Mouse (Mus musculus) limb, embryonic 13.5 days (tissue): ENCODE data around the gene Plcd4. TPM values are rescaled to one million over a fixed set of nuclear protein-coding genes. Genes with fewer than 3 reads are reported as not detected.

Experiments used
- ATAC-seq: fragments of 200-750 bp; cut with Nextera tagmentation; 2 replicates; pipeline ENCODE4 v1.8.0; 2017; ENCODE audit warnings: low read depth, moderate number of reproducible peaks, moderate TSS enrichment; ENCODE audit not compliant: low FRiP score
- H3K27ac ChIP-seq: fragments of 300-500 bp; sonication (generic); 2 replicates; pipeline ENCODE4 v1.5.1; 2015; ENCODE audit warnings: inconsistent platforms, mild to moderate bottlenecking, moderate library complexity
- H3K27me3 ChIP-seq: fragments of 300-500 bp; sonication (generic); 2 replicates; pipeline ENCODE4 v1.6.1; 2015; ENCODE audit warnings: mild to moderate bottlenecking, inconsistent platforms
- H3K36me3 ChIP-seq: fragments of 300-500 bp; sonication (generic); 2 replicates; pipeline ENCODE4 v1.6.1; 2015; ENCODE audit warnings: inconsistent platforms, mild to moderate bottlenecking, moderate library complexity
- H3K4me1 ChIP-seq: fragments of 300-500 bp; sonication (generic); 2 replicates; pipeline ENCODE4 v1.6.1; 2015; ENCODE audit warnings: inconsistent platforms
- H3K4me2 ChIP-seq: fragments of 300-500 bp; sonication (generic); replicated peaks from 2 replicates; pipeline ENCODE4 v1.6.1; 2015; ENCODE audit warnings: inconsistent platforms, mild to moderate bottlenecking, moderate library complexity
- H3K4me3 ChIP-seq: fragments of 300-500 bp; sonication (generic); 2 replicates; pipeline ENCODE4 v1.5.1; 2015; ENCODE audit warnings: moderate library complexity, mild to moderate bottlenecking, inconsistent platforms
- H3K9ac ChIP-seq: fragments of 300-500 bp; sonication (generic); 2 replicates; pipeline ENCODE4 v1.6.1; 2015; ENCODE audit warnings: mild to moderate bottlenecking, inconsistent platforms
- H3K9me3 ChIP-seq: fragments of 300-500 bp; sonication (generic); 2 replicates; pipeline ENCODE4 v1.6.1; 2016; ENCODE audit warnings: inconsistent platforms
- WGBS: fragments of 180-500 bp; shearing (Covaris S2); methylation state at CpG from one replicate; pipeline ENCODE4 v1.1.7; 2015; 5-methylcytosine and 5-hydroxymethylcytosine counted together
- polyA plus RNA-seq: library from polyadenylated mRNA; unstranded; fragments of >200 nt; fragmentation: Nextera tagmentation; extraction: Ambion mirVana; gene quantifications from 2 replicates; pipeline ENCODE4 v1.2.1, GENCODE M21; 2015

Gene Plcd4
- polyA plus RNA-seq, 1 experiment from 2014 or later, result 1.5 TPM

DNA sequence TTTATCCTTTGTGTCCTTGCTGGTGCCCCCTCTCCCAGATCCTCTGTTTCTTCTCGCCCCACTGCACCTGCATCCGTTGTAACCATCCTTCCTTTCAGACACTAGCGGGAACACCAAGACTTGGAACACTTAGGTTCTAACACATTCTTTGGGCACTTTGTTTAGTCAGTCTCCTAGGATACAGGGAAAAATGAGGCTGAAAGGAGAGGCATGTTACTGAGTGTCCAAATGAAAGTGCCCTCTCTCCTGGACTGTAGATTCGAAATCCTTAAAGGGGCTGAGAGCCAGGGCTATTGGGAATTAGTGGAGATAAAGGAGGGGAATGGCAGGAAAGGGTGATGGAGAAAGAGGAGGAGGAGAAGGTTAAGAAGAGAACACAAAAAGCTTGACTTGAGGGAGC is 1.5 kb downstream of the Plcd4 start, which contains the start of gene Usp37:
Gene Usp37 (minus strand): TSS at position 101 of the 400 bp plus-strand sequence.
- Histone ChIP-seq H3K36me3 (no peaks in the 10 kb centered on the region), H3K9ac (no peak within 1 kb of the TSS), H3K4me2 (peak within 1 kb of the TSS; percentile 41; the same call in 1 of the 2 replicates), H3K4me1 (peaks cover 11% of the 10 kb centered on the region; the same call in 1 of the 2 replicates), H3K4me3 (no peak within 1 kb of the TSS), H3K27ac (no peak within 1 kb of the TSS), H3K27me3 (peaks cover 6% of the 10 kb centered on the region; the same call in 1 of the 2 replicates), H3K9me3 (no peaks in the 10 kb centered on the region)
- no peak for ATAC-seq
- 83% methylated on average over 4 of the region's 4 CpGs for WGBS

DNA sequence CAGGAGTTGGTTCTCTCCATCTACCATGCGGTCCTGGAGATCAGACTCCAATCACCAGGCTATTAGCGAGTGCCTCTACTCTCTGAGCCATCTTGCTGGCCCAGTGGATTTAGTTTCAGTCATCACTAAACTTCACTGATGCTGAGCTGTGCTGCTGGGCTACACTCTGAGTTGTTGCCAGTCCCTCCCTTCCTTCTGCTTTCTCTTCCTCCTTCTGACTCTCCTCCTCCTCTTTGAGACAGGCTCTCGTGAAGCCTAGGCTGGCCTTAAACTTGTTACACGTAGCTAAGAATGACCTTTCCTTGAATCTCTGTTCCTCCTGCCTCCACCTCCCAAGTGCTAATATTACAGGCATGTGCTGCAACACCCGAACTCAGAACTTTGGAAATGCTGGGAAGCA is 16.4 kb downstream of the Plcd4 start:
- Histone ChIP-seq H3K4me2 (no peak overlapping the region), H3K27me3 (no peaks in the 10 kb centered on the region), H3K4me1 (no peaks in the 10 kb centered on the region), H3K36me3 (peaks cover 8% of the 10 kb centered on the region), H3K27ac (no peak overlapping the region), H3K9me3 (no peaks in the 10 kb centered on the region), H3K4me3 (no peak overlapping the region), H3K9ac (no peak overlapping the region)
- 82% methylated on average over 5 of the region's 5 CpGs for WGBS
- no peak for ATAC-seq

DNA sequence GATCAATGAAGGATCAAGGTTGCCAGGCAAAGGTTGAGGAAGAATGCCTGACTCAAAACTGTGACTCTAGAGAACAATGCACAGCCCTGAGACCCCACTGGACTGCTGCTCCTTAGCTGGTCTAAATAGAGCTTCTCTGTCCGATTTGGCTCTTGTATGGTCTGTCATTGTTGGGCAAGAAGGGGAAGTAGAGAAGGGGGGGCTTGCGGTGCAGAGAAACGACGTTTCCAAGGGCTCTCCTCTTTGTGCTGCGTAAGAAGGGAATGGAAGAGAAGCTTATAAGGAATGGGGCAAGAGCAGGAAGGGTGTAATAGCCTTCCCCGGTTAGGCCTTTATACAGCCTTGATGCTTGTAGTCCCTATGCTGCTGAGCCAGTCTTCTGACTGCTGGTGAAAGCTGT is 23.1 kb downstream of the Plcd4 start:
- H3K27me3 ChIP-seq, result no peaks in the 10 kb centered on the region
- H3K36me3 ChIP-seq, result peaks cover 71% of the 10 kb centered on the region
- ATAC-seq, result no peak
- no peak overlapping the region for H3K9ac ChIP-seq
- H3K27ac ChIP-seq, result no peak overlapping the region
- H3K9me3 ChIP-seq, result no peaks in the 10 kb centered on the region
- WGBS, result 94% methylated on average over 6 of the region's 6 CpGs
- no peak overlapping the region for H3K4me2 ChIP-seq
- no peaks in the 10 kb centered on the region for H3K4me1 ChIP-seq
- H3K4me3 ChIP-seq, result no peak overlapping the region

DNA sequence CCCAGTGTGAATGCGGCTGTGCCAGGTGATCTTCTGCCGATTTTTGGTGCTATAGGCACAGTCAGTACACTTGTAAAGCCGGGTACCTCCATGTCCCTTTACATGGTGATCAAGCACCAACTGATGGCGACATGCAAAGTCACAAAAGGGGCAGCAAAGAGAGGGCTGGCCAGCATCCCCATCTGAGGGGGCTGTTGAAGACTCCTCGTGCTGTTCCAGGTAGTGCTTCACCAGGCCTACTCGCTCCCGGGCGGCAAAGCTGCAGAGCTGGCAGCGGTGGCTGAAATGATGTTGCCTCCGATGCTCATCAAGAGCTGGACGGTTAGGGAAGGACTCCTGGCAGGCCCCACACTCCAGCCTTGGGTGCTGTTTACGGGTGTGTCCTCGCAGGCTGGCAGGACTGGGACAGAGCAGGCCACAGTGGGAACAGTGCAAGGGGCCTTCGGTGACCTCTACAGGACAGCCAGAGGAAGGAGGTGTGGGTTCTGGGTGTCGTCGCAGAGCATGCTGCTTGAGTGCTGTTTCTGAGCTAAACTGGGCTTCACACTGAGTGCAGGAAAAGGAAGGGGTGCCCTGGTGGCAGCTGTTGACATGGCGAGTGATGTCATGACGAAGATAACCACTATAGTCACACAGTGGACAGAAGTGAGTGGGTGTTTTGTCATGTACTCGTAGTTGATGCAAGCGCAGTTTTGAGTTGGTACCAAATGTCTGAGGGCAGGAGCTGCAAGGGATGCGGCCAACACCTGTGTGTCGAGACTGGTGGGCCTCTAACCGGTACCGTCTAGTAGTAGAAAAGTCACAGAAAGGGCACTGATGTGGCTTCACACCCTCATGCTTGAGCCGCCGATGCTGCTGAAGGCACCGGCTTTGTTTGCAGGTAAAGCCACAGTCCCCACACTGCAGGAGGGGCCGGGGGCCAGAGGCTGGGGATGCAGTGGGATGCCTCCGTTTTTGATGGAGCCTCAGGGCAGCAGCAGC is 27.3 kb downstream of the Plcd4 start:
- Histone ChIP-seq H3K9me3 (no peaks in the 10 kb centered on the region), H3K4me2 (no peak overlapping the region), H3K4me1 (no peaks in the 10 kb centered on the region), H3K9ac (no peak overlapping the region), H3K27ac (no peak overlapping the region), H3K27me3 (no peaks in the 10 kb centered on the region), H3K36me3 (peaks cover 95% of the 10 kb centered on the region), H3K4me3 (no peak overlapping the region)
- WGBS, result 93% methylated on average over 29 of the region's 29 CpGs
- no peak for ATAC-seq

DNA sequence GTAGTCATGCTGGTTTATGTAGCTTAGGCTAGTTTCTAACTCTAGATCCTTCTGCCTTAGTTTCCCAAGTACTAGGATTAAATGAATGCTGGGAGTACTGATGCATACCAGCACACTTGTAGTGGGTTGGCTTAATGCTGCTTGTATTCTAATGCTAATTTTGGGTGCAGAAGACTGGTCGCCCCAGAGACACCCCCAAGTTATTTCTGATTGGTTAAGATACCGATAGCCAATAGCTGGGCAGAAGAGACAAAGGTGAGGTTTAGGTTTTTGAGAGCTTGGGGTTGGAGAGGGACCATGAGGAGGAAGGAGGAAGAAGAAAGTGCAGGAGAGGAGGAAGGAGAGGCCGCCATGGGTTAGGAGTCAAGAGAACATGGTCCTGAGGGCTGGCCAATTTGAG is 39.9 kb downstream of the Plcd4 start:
- no peak for ATAC-seq
- no peaks in the 10 kb centered on the region for H3K27me3 ChIP-seq
- WGBS, result 80% methylated on average over 3 of the region's 3 CpGs
- H3K9ac ChIP-seq, result no peak overlapping the region
- H3K4me3 ChIP-seq, result no peak overlapping the region
- H3K27ac ChIP-seq, result no peak overlapping the region
- H3K36me3 ChIP-seq, result peaks cover 55% of the 10 kb centered on the region
- no peaks in the 10 kb centered on the region for H3K9me3 ChIP-seq
- peaks cover 21% of the 10 kb centered on the region for H3K4me1 ChIP-seq
- H3K4me2 ChIP-seq, result no peak overlapping the region

DNA sequence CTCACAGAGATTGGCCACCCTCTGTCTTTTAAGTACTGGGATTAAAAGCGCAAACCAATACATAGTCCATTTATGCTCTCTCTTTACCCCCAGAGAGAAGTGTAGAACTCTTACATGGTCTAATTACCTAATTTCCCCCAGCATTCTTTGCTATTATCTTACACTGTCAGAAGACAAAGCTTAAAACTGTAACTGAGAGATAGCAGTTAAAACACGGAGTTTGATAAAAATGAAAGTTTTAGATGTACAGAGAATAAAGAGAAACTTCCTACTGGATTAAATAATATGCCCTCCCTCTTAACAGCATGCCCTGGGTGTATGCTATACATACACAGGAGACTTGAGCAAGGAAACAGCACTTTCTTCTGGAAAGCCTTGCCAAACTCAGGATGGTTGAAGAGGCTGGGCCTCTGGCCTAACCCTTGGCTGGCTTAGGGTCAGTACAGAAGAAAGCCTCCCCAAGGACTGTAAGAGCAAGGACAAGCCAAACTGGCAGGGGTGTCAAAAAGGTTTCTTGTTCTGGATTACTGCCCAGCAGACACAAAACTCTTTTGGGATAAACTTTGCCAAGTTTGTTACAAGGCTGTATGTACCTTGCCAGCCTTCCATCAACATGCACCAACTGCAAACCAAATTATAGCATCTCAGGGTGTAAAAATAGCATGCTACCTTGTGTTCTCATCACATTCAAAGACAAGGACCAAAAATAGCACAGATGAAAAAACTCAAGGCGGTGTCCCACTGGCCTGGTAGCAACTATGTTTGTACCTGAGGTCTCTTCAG is 42.1 kb downstream of the Plcd4 start:
- Histone ChIP-seq H3K27me3 (no peaks in the 10 kb centered on the region), H3K4me3 (no peak overlapping the region), H3K9ac (no peak overlapping the region; the same call in 1 of the 2 replicates), H3K4me1 (peaks cover 28% of the 10 kb centered on the region), H3K27ac (no peak overlapping the region), H3K4me2 (no peak overlapping the region), H3K9me3 (no peaks in the 10 kb centered on the region), H3K36me3 (peaks cover 37% of the 10 kb centered on the region)
- ATAC-seq, result no peak
- 96% methylated on average over 3 of the region's 3 CpGs for WGBS

DNA sequence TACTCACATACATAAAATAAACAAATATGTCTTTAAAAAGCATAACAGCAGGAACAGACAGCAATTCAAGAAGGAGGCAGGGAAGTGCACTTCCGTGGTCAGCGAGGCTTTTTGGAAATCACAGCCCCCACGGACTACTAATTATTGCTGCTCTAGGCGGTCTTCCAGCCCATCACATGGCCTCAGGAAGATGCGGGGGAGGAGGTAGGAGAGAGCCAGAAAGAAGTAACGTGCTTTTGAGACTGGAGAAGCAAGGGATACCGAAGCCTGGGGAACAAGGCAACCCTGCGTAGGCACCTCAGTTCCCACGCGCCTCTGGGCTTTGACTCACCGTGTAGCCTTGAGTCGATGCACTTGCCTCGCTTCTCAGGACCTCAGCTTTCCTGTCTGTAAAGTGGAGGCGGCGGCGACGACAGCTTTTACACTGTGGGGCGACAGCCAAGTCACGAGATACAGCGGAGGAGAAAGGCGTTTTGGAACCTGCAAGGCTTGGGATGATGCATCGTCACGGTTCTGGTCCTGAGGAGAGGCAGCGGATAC is 44.6 kb downstream of the Plcd4 start:
- no peak for ATAC-seq
- no peaks in the 10 kb centered on the region for H3K9me3 ChIP-seq
- H3K4me3 ChIP-seq, result peak overlapping the region; percentile 88
- peaks cover 28% of the 10 kb centered on the region for H3K4me1 ChIP-seq
- H3K27ac ChIP-seq, result peak overlapping the region; percentile 78
- peak overlapping the region; percentile 80 for H3K9ac ChIP-seq
- WGBS, result under 1% methylated on average over 24 of the region's 24 CpGs
- H3K36me3 ChIP-seq, result peaks cover 46% of the 10 kb centered on the region
- no peaks in the 10 kb centered on the region for H3K27me3 ChIP-seq
- H3K4me2 ChIP-seq, result peak overlapping the region; percentile 93

DNA sequence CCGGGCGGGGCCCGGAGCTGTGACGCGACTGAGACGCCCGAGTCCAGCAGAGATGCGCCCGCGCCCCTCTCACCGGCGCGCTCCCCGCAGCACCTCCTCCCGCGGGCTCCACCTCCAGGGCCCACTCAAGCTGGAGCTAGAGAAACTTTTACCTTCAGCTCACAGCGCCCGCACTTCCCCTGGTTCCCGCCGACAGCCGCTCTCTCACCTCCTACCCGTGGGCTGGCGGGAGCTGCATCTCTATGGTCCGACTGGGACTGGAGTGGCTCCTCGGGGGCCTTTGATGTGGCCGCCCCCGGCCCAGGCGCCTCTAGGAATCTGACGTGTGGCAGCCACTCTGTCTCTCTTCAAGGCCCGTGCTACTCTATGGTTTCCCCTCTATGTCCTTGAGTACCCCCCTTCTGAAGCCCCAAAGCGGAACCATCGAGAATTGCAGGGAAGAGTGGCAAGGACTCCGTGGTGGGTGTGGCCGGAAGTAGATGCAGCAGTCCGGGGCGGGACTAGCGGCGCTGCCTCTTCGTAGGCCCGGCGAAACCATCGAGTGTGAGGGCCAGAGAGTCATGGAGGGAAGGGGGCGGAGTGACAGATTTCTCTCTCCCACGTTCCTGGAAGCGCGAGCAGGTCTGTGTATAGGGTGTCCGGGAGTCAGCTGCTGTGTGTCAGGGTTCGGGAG is 45.2 kb downstream of the Plcd4 start, which contains the start of the genes Zfp142 and Bcs1l:
Gene Zfp142 (minus strand): TSS at position 474 of the 673 bp plus-strand sequence.
Gene Bcs1l (plus strand): TSS at position 517 of the 673 bp plus-strand sequence.
- peak within 1 kb of the TSS; percentile 80 for H3K9ac ChIP-seq
- H3K36me3 ChIP-seq, result peaks cover 42% of the 10 kb centered on the region
- no peaks in the 10 kb centered on the region for H3K9me3 ChIP-seq
- peaks cover 28% of the 10 kb centered on the region for H3K4me1 ChIP-seq
- H3K27me3 ChIP-seq, result no peaks in the 10 kb centered on the region
- peak within 1 kb of the TSS; percentile 88 for H3K4me3 ChIP-seq
- H3K27ac ChIP-seq, result peak within 1 kb of the TSS; percentile 78
- ATAC-seq, result peak; percentile 99
- WGBS, result under 1% methylated on average over 48 of the region's 48 CpGs
- peak within 1 kb of the TSS; percentile 93 for H3K4me2 ChIP-seq

DNA sequence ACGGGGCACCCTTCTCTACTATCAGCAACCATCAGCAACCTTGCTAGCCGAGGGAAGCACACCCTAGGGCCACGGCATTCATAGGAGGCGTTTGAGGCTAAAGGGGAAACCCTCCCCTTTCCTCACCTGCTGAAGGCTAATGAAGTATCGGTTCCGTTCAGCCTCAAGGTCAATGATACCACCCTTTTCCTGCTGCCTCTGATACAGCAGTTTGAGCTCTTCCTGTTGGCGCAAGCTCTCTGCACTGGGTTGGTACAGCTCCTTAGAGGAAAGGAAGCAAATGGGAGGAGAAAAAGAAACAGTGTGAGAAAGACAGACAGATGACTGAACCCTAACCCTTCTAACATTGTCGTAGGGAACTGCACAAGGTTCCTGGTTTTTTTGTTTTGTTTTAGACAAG is 51.7 kb downstream of the Plcd4 start:
- H3K4me2 ChIP-seq, result no peak overlapping the region
- no peaks in the 10 kb centered on the region for H3K4me1 ChIP-seq
- H3K36me3 ChIP-seq, result peaks cover 88% of the 10 kb centered on the region
- no peak overlapping the region for H3K9ac ChIP-seq
- no peak overlapping the region for H3K4me3 ChIP-seq
- ATAC-seq, result no peak
- H3K27ac ChIP-seq, result no peak overlapping the region
- no peaks in the 10 kb centered on the region for H3K9me3 ChIP-seq
- 90% methylated on average over 8 of the region's 8 CpGs for WGBS
- no peaks in the 10 kb centered on the region for H3K27me3 ChIP-seq

DNA sequence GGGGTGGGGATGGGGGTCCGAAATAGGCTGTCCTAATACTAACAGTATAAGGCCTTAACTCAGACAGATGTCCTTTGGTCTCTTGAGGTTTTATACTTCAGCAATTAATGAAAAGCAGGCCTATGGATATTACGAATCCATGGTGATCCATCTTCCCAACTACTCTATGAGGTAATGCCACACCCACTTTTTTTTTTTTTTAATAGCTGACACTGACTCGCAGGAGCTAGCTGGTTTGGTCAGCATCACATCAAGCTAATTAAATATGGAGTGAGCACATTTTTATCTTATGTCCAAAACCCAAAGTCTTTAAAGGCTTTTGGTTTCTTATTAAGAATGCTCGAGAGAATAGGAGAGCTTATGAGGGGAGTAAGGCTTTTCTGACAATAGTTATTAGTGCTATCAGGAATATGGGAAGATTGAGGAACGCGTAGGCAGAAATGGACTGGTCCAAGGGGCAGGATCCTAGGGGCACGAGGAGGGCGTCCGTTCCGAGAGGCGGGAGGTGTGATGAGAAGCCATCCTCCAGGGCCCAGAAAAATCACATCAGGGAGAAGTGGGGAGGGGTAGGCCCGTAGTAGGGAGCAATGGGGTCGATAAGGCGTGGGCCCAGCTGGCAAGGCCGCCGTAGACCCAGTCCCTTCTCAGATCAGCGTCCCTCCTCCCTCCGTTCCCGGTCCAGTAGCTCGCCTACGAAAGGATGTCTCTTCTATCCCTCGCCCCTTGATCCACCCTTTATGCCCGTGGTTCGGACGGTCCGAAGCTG is 58.0 kb downstream of the Plcd4 start:
- H3K4me2 ChIP-seq, result peak overlapping the region; percentile 89
- H3K27ac ChIP-seq, result no peak overlapping the region
- WGBS, result 7% methylated on average over 26 of the region's 26 CpGs
- peak overlapping the region; percentile 92 for H3K4me3 ChIP-seq
- H3K27me3 ChIP-seq, result no peaks in the 10 kb centered on the region
- H3K36me3 ChIP-seq, result peaks cover 48% of the 10 kb centered on the region
- peak overlapping the region; percentile 94 for H3K9ac ChIP-seq
- H3K4me1 ChIP-seq, result peaks cover 13% of the 10 kb centered on the region
- peak; percentile 71 for ATAC-seq
- no peaks in the 10 kb centered on the region for H3K9me3 ChIP-seq
